Comparison of ENCODE assay signal across 16 mouse cellular contexts in the genomic region with DNA sequence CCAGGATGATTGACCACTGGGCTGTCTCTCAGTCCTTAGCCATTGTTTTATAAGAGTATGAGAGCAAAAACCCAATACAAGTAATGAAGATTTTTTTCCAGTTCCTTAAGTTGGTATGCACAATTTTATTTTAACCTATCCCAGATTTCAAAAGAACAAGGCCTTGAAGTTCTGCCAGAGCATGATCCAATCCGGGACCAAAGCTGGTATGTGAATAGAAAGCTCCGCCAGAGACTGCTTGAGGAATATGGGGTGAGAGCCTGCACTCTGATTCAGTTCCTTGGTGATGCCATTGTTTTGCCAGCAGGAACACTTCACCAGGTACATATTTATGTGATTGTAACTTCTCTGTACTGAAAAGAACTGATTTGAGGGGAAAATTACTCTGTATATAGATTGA. TPM values are rescaled to one million over a fixed set of nuclear protein-coding genes. Genes with fewer than 3 reads are reported as not detected.
DNase-seq lines count a peak whose midpoint lies in the region; ATAC-seq and TF ChIP-seq lines count a peak whose summit lies in the region.
"Had no signal": no experiment of that assay in that cellular context is flagged by ENCODE, and none has a peak within 500 bp of the region (broad histone marks: within the 10 kb centered on the region; RNA-seq: fewer than 3 reads in every experiment).

No protein-coding gene starts in this region.

- TF ChIP-seq CTCF in gastrocnemius, adult 2 months (IDR thresholded peaks at IDR 0.05), result no peak

- H3K4me3 ChIP-seq in gastrocnemius, adult 2 months, result no peak overlapping the region
- H3K4me3 ChIP-seq in forebrain, embryonic 13.5 days, result no peak overlapping the region
- H3K4me3 ChIP-seq: forebrain, embryonic 12.5 days; hindbrain, embryonic 12.5 days; liver, embryonic 13.5 days had no signal

- intact Hi-C loops in gastrocnemius, adult 2 months (cut with DNase I), result no loop called here
- intact Hi-C loops in gastrocnemius, postnatal 14 days (cut with DNase I; ENCODE audit: low total_unique reads), result no loop called here
- intact Hi-C loops in left cerebral cortex, postnatal 4 days (cut with DNase I), result no loop called here

- 86% methylated on average over 2 of the region's 2 CpGs for WGBS in forebrain, embryonic 13.5 days

- no peak for ATAC-seq in forebrain, embryonic 13.5 days
- ATAC-seq: inflammation-experienced regulatory T-cells, adult 6 months had no signal

- H3K36me3 ChIP-seq in forebrain, embryonic 13.5 days (ENCODE audit: poor library complexity, severe bottlenecking), result peaks cover 66% of the 10 kb centered on the region

- no peak overlapping the region for H3K4me2 ChIP-seq in forebrain, embryonic 13.5 days
- H3K4me2 ChIP-seq: forebrain, embryonic 12.5 days; hindbrain, embryonic 12.5 days; liver, embryonic 13.5 days had no signal

- H3K9ac ChIP-seq in forebrain, embryonic 13.5 days, result no peak overlapping the region
- H3K9ac ChIP-seq: forebrain, embryonic 12.5 days; hindbrain, embryonic 12.5 days; liver, embryonic 13.5 days had no signal

- H3K27ac ChIP-seq in gastrocnemius, adult 2 months, result peak overlapping the region; percentile 12; the same call in 1 of the 2 replicates
- H3K27ac ChIP-seq in forebrain, embryonic 13.5 days, result no peak overlapping the region
- H3K27ac ChIP-seq: forebrain, embryonic 12.5 days; hindbrain, embryonic 12.5 days; liver, embryonic 13.5 days had no signal

- H3K9me3 ChIP-seq in forebrain, embryonic 13.5 days (replicated peaks), result no peaks in the 10 kb centered on the region
- H3K9me3 ChIP-seq: forebrain, embryonic 12.5 days; hindbrain, embryonic 12.5 days; liver, embryonic 13.5 days had no signal

- H3K4me1 ChIP-seq in forebrain, embryonic 13.5 days, result no peaks in the 10 kb centered on the region
- H3K4me1 ChIP-seq: forebrain, embryonic 12.5 days; hindbrain, embryonic 12.5 days; liver, embryonic 13.5 days had no signal

- H3K27me3 ChIP-seq in forebrain, embryonic 13.5 days, result no peaks in the 10 kb centered on the region
- H3K27me3 ChIP-seq: forebrain, embryonic 12.5 days; hindbrain, embryonic 12.5 days; liver, embryonic 13.5 days had no signal

- no peak for DNase-seq in gastrocnemius, adult 2 months
- no peak for DNase-seq in gastrocnemius, postnatal 14 days
- DNase-seq in left cerebral cortex, adult 9 months (ENCODE audit: low spot score in 2 of 2), result peak; percentile 27 to 47
- DNase-seq in left cerebral cortex, postnatal 4 days, result no peak
- DNase-seq in adrenal gland, adult 8-10 months, result peak; percentile 35
- peak; percentile 45 to 54 for DNase-seq in adrenal gland, postnatal 36 days
- DNase-seq: B cell, adult 2 months; cerebellum, adult 11-12 months; cerebellum, postnatal 25 days; kidney, adult 9 months; kidney, postnatal 36 days; liver, embryonic 13.5 days had no signal

RNA-seq across cellular contexts. Expression of gene Nrbf2, which starts 35.6 kb away (rescaled TPM):
- 10 to 100 TPM; 13.0 to 13.4 TPM for total RNA-seq in gastrocnemius, adult 2 months (2021)
- total RNA-seq in gastrocnemius, postnatal 14 days (2021), result 10 to 100 TPM in 1 of 2 experiments, 1 to 10 TPM in 1; 8.7 to 12.4 TPM
- 10 to 100 TPM; 14.4 to 16.1 TPM for total RNA-seq in left cerebral cortex, postnatal 4 days (2021)
- 10 to 100 TPM; 12.8 to 17.6 (median 15.5) TPM for total RNA-seq in adrenal gland, adult 8-10 months (2022)
- 10 to 100 TPM; 18.3 to 18.6 TPM for total RNA-seq in adrenal gland, postnatal 36 days (2021)
- 39.8 and 41.0 TPM in 2 replicates for polyA plus RNA-seq in forebrain, embryonic 13.5 days (2015; fragmentation: Nextera tagmentation; extraction: Ambion mirVana)

Comparison
In these comparisons a context has a peak if more than half of its experiments do, and no peak if none do; other contexts are left out.
1. DNase-seq: peak in left cerebral cortex, adult 9 months (2 of 2), adrenal gland, adult 8-10 months (single experiment) and adrenal gland, postnatal 36 days (2 of 2); none in gastrocnemius, adult 2 months (single experiment), gastrocnemius, postnatal 14 days (single experiment) and left cerebral cortex, postnatal 4 days (single experiment).